Mouse (Mus musculus): ENCODE data around the gene S100a16. TPM values are rescaled to one million over a fixed set of nuclear protein-coding genes. Genes with fewer than 3 reads are reported as not detected.

Gene S100a16
- total RNA-seq (2021), result 10 to 100 TPM; 58.6 to 63.8 TPM
- long read RNA-seq, experiment 1, transcript S100a16-201 (3 exons, 1,123 nt), result minor isoform, 7 of 70 reads
- long read RNA-seq, experiment 1, transcript S100a16-202 (3 exons, 1,127 nt), result major isoform, 49 of 70 reads
- long read RNA-seq, experiment 1, partial matches to known transcripts, result 0 of 70 reads
- long read RNA-seq, experiment 1, other reads (novel, unspliced or antisense), result 12 of 70 reads
- long read RNA-seq, experiment 2, transcript S100a16-201 (3 exons, 1,123 nt), result minor isoform, 7 of 95 reads
- long read RNA-seq, experiment 2, transcript S100a16-202 (3 exons, 1,127 nt), result major isoform, 71 of 95 reads
- long read RNA-seq, experiment 2, partial matches to known transcripts, result 2 of 95 reads
- long read RNA-seq, experiment 2, other reads (novel, unspliced or antisense), result 12 of 95 reads

GRCm38 (mm10) chr3:90537141-90537904 is at the start of gene S100a16:
Gene S100a16, plus strand, starts transcription at chr3:90537254.
- peak; percentile 69 to 81 for DNase-seq
- intact Hi-C loops (cut with DNase I), result no loop called here

GRCm38 (mm10) chr3:90488576-90488975 is 48.5 kb upstream of the S100a16 start:
- DNase-seq, result no peak
- intact Hi-C loops (cut with DNase I), result no loop called here

- intact Hi-C loops (cut with DNase I), result loop anchor here (1.0 kb wide), 1 partner anchor 18 kb away; no protein-coding TSS in a partner anchor
These were observed 46.3 kb upstream of the S100a16 start, which contains the start of gene Snapin for GRCm38 (mm10) chr3:90490696-90491256. Gene Snapin, minus strand, starts transcription at chr3:90491033.

DNA sequence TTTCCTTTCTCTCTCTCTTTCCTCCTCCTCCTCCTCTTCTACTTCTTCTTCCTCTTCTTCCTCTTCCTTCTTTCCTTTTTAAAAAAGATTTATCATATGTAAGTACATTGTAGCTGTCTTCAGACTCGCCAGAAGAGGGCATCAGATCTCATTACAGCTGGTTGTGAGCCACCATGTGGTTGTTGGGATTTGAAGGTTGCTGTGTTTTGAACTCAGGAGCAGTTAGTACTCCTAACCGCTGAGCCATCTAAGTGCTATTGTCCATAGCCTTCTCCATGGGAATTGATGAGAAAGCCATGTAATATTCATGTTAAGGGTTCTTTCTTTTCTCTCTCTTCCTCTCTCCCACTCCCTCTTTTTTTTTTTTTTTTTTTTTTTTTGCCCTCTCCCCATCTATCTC is 45.7 kb upstream of the S100a16 start:
- intact Hi-C loops (cut with DNase I), result no loop called here
- DNase-seq, result no peak

More at GRCm38 (mm10) chr3:90490696-90491256, 46.3 kb upstream of the S100a16 start, which contains the start of gene Snapin:
- DNase-seq, result peak; percentile 94

- intact Hi-C loops (cut with DNase I), result no loop called here
- no peak for DNase-seq
These were observed 43.1 kb upstream of the S100a16 start for GRCm38 (mm10) chr3:90493831-90494540.

GRCm38 (mm10) chr3:90495850-90496525 is 41.1 kb upstream of the S100a16 start:
- intact Hi-C loops (cut with DNase I), result no loop called here
- no peak for DNase-seq

DNA sequence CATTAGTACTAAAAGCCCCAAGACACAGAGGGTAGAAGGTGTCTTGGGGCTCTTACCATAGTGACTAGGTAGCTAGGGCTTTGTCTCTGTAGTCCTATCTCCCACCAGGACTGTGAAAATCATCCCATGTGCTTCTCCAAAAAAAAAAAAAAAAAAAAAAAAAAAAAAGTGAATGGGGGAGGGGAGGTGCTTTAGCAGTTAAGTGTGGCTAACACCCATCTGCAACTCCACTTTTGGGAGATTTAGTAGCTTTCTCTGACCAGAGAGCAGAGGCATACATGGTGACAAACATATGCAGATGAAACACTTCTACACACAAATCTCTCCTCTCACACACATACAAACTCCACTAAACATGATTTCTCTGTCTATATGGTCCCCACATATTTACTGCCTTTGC is 39.5 kb upstream of the S100a16 start:
- DNase-seq, result no peak
- intact Hi-C loops (cut with DNase I), result no loop called here

DNA sequence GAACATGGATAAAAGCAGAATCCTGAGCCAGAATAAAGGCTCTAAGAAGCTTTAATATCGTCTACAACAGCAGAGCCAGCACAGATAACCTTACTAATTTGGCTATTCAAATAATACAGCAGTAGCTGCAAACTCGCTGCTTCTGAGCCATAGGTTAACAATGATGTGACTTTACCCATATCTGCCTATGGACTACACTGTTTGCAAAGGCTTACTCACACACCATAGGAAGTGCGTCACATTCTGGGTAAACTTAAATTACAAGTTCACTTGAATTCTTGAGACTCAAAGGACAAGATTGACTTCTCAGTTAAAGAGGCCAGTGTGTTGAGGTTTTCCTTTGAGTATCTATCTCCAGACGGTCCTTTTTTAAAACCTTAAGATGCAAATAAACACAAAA is 33.6 kb upstream of the S100a16 start:
- no peak for DNase-seq
- intact Hi-C loops (cut with DNase I), result no loop called here

DNA sequence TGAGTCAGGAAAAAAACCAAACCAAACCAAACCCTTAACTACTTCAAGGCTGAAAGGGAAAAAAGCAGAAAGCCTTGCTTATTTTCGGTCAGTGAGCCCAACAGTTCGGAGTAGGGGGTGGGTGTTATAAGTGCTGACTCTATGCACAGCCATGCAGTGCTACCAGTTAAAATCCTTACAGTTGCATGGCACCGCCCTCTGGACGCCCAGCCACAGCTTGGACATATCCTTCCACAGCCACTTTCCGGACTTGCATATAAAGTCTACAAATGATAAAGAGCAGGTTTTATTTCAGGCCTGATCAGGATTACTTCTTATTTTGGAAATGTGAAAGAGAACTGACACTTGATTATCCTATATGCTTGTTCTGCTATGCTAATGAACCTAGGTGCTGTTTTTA is 31.8 kb upstream of the S100a16 start:
- intact Hi-C loops (cut with DNase I), result no loop called here
- no peak for DNase-seq

GRCm38 (mm10) chr3:90506362-90506761 is 30.7 kb upstream of the S100a16 start:
- no peak for DNase-seq
- intact Hi-C loops (cut with DNase I), result no loop called here

GRCm38 (mm10) chr3:90508287-90508949 is 28.6 kb upstream of the S100a16 start:
- intact Hi-C loops (cut with DNase I), result loop anchor here (1.0 kb wide), 1 partner anchor 18 kb away; no protein-coding TSS in a partner anchor
- no peak for DNase-seq

DNA sequence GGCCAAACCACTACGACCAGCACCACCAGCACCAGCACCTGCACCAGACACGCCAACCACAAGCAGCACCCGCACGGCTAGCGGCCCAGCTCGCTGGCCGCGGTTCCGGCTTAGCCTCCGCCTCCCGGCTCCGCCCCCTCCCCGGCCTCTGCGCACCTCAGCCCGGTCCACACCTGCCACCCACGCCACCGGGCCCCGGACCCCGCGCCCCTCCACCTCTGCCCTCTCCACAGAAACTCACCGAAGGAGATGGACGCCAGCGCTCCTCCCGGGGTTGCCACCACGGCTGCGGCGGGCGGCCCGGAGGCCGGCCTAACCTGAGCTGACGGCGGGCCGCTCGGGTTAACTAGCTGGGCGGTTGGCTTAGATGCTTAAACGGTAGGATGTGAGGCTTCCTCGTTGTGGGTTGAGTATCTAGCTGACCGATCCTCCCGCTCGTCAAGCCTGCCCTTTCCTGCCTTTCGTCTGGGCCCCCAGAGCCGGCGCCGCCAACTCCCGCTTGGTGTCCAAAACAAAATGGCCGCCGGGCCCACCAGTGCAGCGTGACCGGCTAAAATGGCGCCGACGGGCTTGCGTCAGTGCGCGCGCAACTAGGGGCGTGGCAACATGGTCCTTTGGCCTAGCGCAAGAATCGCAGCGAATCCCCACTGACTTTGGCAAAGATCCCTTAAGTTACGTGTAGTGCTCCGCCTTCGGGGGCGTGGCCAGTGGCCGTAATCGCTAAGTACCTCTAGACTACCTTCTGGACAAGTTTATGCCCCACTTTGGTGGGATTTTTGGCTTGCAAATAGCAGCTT is 27.9 kb upstream of the S100a16 start, which contains the start of gene Chtop:
Gene Chtop, minus strand, starts transcription at position 549 of the 797 bp plus-strand sequence.
- intact Hi-C loops (cut with DNase I), result loop anchor here (1.0 kb wide), 1 partner anchor 19 kb away; no protein-coding TSS in a partner anchor
- peak; percentile 99 for DNase-seq

GRCm38 (mm10) chr3:90509747-90510123 is 27.3 kb upstream of the S100a16 start:
- no peak for DNase-seq
- intact Hi-C loops (cut with DNase I), result no loop called here

GRCm38 (mm10) chr3:90512276-90512675 is 24.8 kb upstream of the S100a16 start:
- no peak for DNase-seq
- intact Hi-C loops (cut with DNase I), result no loop called here

GRCm38 (mm10) chr3:90512948-90513642 is 24.0 kb upstream of the S100a16 start:
- intact Hi-C loops (cut with DNase I), result no loop called here
- DNase-seq, result no peak

GRCm38 (mm10) chr3:90513796-90514590 is 23.1 kb upstream of the S100a16 start, which contains the start of the genes S100a1 and S100a13:
Gene S100a1, minus strand, starts transcription at chr3:90514392.
Gene S100a13, plus strand, starts transcription at chr3:90514435.
- peak; percentile 67 to 76 for DNase-seq
- intact Hi-C loops (cut with DNase I), result no loop called here

DNA sequence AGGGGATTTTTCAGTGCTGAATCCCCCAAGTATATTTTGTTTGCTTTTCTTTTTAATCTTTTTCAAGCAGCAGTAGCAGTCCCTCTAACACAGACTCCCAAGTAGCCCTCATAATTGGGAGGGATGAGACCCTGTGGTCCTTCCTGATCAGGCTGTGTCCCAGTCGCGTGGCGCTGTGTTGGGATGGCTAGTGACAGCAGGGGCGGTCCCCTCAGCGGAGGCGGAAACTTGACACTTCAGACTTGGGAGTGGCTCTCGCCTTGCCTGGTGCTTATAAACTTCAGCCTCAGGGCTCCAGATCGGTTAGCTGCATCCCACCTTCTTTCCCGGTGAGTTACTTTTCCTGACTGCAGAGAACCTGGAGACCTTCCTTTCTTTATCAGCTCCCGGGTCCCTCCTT is 22.4 kb upstream of the S100a16 start:
- intact Hi-C loops (cut with DNase I), result no loop called here
- peak; percentile 63 to 69 for DNase-seq

Data from gastrocnemius, postnatal 36 days (tissue).